Mouse (Mus musculus) frontal cortex, adult (tissue): Measurements from ENCODE around the gene Dhrs3.

Source experiments
- ATAC-seq: cut with Nextera tagmentation; 2 replicates; pipeline ENCODE4 v1.9.2; 2017; ENCODE audit warnings: mild to moderate bottlenecking, moderate library complexity, mixed read lengths; ENCODE audit not compliant: low TSS enrichment

Gene Dhrs3

GRCm38 (mm10) chr4:144898036-144898649 is 5.5 kb downstream of the Dhrs3 start:
- no peak for ATAC-seq

GRCm38 (mm10) chr4:144898737-144899136 is 6.1 kb downstream of the Dhrs3 start:
- no peak for ATAC-seq

GRCm38 (mm10) chr4:144901561-144902111 is 9.0 kb downstream of the Dhrs3 start:
- no peak for ATAC-seq

- ATAC-seq: peak; percentile 56; the same call in 1 of the 2 replicates
Observed at GRCm38 (mm10) chr4:144903088-144903487, 10.5 kb downstream of the Dhrs3 start.

- no peak for ATAC-seq
Observed at GRCm38 (mm10) chr4:144903932-144904331, 11.3 kb downstream of the Dhrs3 start.

GRCm38 (mm10) chr4:144905128-144905527 is 12.5 kb downstream of the Dhrs3 start:
- no peak for ATAC-seq

GRCm38 (mm10) chr4:144906001-144906889 is 13.6 kb downstream of the Dhrs3 start:
- ATAC-seq: no peak

- no peak for ATAC-seq
Observed at GRCm38 (mm10) chr4:144906978-144907703, 14.5 kb downstream of the Dhrs3 start.

- ATAC-seq: no peak
Observed at GRCm38 (mm10) chr4:144908825-144909224, 16.2 kb downstream of the Dhrs3 start.

- ATAC-seq: no peak
Observed at GRCm38 (mm10) chr4:144910281-144910680, 17.7 kb downstream of the Dhrs3 start.

GRCm38 (mm10) chr4:144913298-144914152 is 20.9 kb downstream of the Dhrs3 start:
- ATAC-seq: no peak

- no peak for ATAC-seq
Observed at GRCm38 (mm10) chr4:144916520-144916919, 23.9 kb downstream of the Dhrs3 start.

- no peak for ATAC-seq
Observed at GRCm38 (mm10) chr4:144917101-144917500, 24.5 kb downstream of the Dhrs3 start.

- ATAC-seq: peak; percentile 55; the same call in 1 of the 2 replicates
Observed at GRCm38 (mm10) chr4:144918501-144918900, 25.9 kb downstream of the Dhrs3 start.

GRCm38 (mm10) chr4:144928693-144929436 is 36.2 kb downstream of the Dhrs3 start:
- no peak for ATAC-seq

GRCm38 (mm10) chr4:144929811-144930221 is 37.2 kb downstream of the Dhrs3 start:
- ATAC-seq: peak; percentile 81

- peak; percentile 57 for ATAC-seq
Observed at GRCm38 (mm10) chr4:144930366-144930765, 37.7 kb downstream of the Dhrs3 start.

- ATAC-seq: no peak
Observed at GRCm38 (mm10) chr4:144931167-144931566, 38.5 kb downstream of the Dhrs3 start.

- ATAC-seq: no peak
Observed at GRCm38 (mm10) chr4:144934501-144934900, 41.9 kb downstream of the Dhrs3 start.

GRCm38 (mm10) chr4:144936563-144937154 is 44.0 kb downstream of the Dhrs3 start:
- ATAC-seq: no peak
